Mouse (Mus musculus) monocyte, adult 2 months (primary cell): ENCODE measurements around the gene Sec16b.

Source experiments
- DNase-seq, 2 experiments: peaks; one replicate each; pipeline ENCODE4 v3.0.0; 2022; ENCODE audit warnings: low spot score in 2 of 2, low read depth in 1 of 2

The Sec16b gene

GRCm38 (mm10) chr1:157506522-157506921 is at the start of gene Sec16b:
Gene Sec16b (plus strand): TSS chr1:157506728.
- DNase-seq, result no peak

GRCm38 (mm10) chr1:157457789-157458188 is 48.7 kb upstream of the Sec16b start:
- DNase-seq, result no peak

- peak; percentile 21 to 41 for DNase-seq
These were observed 47.9 kb upstream of the Sec16b start, which contains the start of gene Cryzl2 for GRCm38 (mm10) chr1:157458421-157459208. Gene Cryzl2 (plus strand): TSS chr1:157458577.

GRCm38 (mm10) chr1:157459904-157460303 is 46.6 kb upstream of the Sec16b start:
- no peak for DNase-seq

GRCm38 (mm10) chr1:157461276-157461675 is 45.3 kb upstream of the Sec16b start:
- DNase-seq, result no peak

- no peak for DNase-seq
These were observed 44.2 kb upstream of the Sec16b start for GRCm38 (mm10) chr1:157462336-157462735.

- DNase-seq, result no peak
These were observed 41.3 kb upstream of the Sec16b start for GRCm38 (mm10) chr1:157465194-157465593.

GRCm38 (mm10) chr1:157467866-157468265 is 38.7 kb upstream of the Sec16b start:
- DNase-seq, result no peak

- DNase-seq, result no peak
These were observed 35.7 kb upstream of the Sec16b start for GRCm38 (mm10) chr1:157470761-157471386.

GRCm38 (mm10) chr1:157472716-157473115 is 33.8 kb upstream of the Sec16b start:
- no peak for DNase-seq

- DNase-seq, result no peak
These were observed 31.7 kb upstream of the Sec16b start for GRCm38 (mm10) chr1:157474865-157475264.

- DNase-seq, result no peak
These were observed 30.3 kb upstream of the Sec16b start for GRCm38 (mm10) chr1:157476231-157476630.

- no peak for DNase-seq
These were observed 26.4 kb upstream of the Sec16b start for GRCm38 (mm10) chr1:157480090-157480489.

- no peak for DNase-seq
These were observed 25.6 kb upstream of the Sec16b start for GRCm38 (mm10) chr1:157480901-157481300.

- DNase-seq, result no peak
These were observed 24.9 kb upstream of the Sec16b start for GRCm38 (mm10) chr1:157481666-157482065.

GRCm38 (mm10) chr1:157484161-157484560 is 22.4 kb upstream of the Sec16b start:
- DNase-seq, result no peak

GRCm38 (mm10) chr1:157500657-157501056 is 5.9 kb upstream of the Sec16b start:
- DNase-seq, result no peak

- DNase-seq, result no peak
These were observed 5.1 kb upstream of the Sec16b start for GRCm38 (mm10) chr1:157501352-157501945.

- no peak for DNase-seq
These were observed 3.5 kb upstream of the Sec16b start for GRCm38 (mm10) chr1:157503071-157503470.

GRCm38 (mm10) chr1:157506995-157507595 is 567 bp downstream of the Sec16b start:
- no peak for DNase-seq

GRCm38 (mm10) chr1:157507814-157508213 is 1.3 kb downstream of the Sec16b start:
- DNase-seq, result no peak
